Mouse (Mus musculus) lung, postnatal 10 days (tissue): ENCODE results near the gene Slc25a26.
"Not testable (repeated sequence)": the region's sequence is repeated elsewhere in the genome, so short reads cannot be mapped to it uniquely, and the experiment has no call there.

ENCODE experiments used
- DNase-seq: peaks from one replicate; pipeline ENCODE4 v3.0.0; 2021

The Slc25a26 gene

DNA sequence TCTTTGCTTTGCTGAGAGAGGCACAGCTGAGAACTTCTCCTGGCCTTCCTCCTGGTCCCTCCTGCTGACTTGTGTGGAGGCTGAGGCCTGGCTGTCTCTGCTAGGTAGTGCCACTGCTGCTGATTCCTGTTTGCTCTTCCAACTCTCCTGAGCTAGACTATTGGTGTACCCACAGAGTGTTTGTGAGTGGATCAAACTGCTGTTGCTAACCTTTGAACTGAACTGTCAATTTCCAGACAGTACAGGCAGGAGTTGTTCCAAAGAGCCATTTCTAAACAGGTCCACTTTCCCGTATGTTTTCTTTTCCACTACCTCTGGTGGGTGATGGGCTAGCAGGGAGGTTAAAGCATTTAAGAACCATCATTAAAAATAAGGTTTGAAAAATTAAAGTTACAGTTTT is 58.5 kb downstream of the Slc25a26 start:
- not testable (repeated sequence) for DNase-seq

DNA sequence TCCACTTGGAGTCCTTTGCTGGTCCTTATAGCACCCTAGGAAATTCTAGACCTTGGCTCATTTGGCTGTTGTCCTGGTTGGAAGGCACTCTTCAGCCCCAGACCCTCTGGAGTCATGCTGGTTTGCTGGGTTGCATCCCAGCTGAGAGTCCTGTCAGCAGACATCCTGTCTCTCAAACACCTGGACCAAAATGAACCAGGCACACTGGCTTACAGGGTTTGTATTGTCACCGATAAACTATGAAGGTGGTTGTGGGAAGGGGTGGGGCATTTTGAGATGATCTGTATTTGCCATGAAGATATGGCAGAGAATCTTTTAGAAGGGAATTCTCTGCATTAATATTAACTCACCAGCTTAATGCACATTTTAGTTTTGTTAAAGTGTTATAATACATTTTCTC is 60.8 kb downstream of the Slc25a26 start:
- no peak for DNase-seq

DNA sequence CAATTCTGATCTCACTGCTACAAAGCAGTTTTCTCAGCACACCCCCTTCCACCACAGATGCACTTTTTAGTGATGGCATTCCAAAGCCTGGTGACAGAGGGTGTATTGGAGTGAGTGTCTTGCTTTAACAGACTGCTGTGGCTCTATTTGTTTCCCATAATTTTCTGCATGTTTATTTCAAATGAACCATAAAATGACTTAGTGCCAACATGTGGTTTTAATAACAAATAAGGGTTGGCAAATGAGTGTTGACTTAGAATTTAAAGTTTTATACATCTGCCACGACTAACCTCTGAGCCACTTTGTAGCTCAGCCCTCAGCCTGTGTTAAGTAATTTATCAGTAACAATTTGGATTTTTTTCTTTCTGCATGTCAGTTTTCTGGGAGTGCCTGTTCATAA is 61.2 kb downstream of the Slc25a26 start:
- no peak for DNase-seq

DNA sequence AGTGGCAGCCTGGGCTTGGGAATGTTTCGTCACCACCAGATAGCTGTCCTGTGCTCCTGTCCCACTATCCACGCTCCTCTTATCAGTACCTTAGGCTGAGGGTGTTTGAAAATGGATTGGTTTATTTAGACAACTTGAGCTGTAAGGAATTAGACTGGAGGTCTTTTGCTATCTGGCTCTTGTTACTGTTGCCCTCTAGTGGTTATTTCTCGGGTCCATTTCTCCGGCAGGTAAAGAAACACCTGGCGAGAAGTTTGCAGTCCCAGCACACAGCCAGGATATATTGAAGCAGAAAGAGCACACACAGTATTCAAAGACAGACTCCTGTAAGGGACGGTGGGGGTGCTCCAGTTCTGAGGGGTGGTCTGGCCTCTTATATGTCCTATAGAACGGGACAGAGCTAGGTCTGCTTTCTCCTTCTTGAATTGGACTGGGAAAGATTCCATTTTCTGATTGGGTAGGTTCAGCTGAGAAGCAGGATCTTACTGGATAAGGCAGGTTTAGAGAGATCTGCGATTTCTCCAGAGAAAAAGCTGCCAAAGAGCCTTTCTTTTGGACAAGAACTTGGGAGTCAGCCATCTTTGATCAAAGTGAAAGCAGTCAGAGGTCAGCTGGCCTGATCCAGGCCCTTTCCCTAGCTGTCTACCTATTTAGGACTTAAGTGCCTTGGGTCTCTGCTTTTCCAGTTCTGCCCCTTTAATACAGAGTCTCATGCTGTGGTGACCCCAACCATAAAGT is 63.2 kb downstream of the Slc25a26 start:
- no peak for DNase-seq

DNA sequence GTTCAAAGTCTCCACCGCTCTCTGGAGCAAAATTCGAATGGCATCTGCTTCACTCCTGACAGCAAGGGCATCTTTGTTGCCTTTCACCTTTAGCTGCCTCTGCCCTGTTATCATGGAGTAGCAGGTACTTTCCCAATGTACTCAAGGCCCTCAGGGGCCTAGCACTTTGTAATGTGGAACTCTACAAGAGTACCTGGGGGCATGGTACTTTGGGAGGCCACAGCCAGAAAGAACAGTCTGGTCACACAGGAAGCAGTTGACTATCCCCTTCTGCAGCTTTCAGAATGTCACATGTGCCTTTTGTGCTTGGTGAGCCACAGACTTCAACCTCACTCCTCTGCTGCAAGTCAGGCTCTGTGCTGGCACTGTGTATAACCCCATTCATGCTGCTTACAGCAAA is 65.6 kb downstream of the Slc25a26 start:
- DNase-seq: no peak

DNA sequence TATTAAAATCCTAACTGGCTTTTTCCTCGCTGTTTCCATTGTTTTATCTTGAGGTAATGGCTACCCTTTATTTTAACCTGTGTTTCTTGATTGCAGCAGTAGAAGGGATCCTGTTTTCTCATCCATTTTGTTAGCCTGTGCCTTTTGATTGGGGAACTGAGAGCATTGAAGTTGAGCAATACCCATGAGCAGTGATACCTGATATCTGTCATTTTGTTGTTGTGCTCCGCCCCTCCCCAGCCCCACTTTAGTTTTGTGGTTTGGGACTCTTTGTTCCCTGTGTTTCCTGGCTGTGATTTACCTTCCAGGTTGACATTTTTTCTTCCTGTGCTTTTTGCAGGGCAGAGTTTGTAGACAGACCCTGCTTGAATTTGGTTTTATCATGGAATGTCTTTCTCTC is 67.9 kb downstream of the Slc25a26 start:
- no peak for DNase-seq

DNA sequence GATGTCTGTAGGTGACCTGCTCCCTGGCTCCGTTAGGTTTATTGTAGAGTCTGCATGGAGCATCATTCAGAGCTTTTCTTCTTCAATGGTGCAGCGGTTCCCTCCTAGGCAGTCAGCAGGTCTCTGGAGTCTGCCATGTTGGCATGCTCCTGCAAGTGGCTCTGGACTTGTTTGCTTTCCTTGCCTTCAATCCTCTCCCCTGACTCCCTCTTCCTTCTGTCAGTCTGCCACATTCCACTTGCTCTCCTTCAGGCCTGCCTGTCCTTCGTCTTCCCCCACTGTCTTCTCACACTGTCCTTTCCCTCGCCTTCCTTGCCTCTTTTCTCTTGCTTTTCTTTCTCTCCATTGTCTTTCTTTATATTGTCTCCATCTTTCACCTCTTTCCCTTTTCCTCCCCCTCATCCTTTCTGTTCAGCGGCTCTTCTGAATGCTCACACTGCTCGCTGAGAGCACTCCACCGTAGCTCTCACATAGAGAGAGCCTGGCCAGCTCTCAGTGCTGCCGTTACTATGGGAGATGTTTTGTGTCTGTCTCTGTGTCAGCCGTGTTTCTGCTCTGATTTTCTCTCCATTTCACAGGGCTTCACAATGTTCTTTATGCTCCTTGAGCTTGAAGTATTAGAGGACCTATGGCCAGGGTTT is 75.5 kb downstream of the Slc25a26 start:
- DNase-seq: no peak

DNA sequence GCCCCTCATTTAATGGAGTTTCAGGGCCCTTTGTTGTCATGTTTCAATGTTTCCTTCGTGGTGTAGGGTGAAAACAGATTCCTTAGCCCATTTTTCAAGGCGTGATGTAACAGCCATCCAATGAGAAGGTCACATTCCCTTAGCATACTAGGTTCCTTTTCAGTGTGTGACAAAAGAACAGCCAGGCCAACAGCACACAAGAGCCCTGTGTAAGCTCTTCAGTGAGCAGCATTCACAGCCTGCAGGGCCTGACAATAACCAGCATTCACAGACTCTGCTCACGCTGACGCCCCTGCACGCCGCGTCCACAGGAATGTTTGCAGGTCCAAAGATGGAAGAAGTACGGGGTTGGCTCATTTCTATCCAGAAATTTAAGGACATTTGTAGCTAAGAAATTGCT is 77.9 kb downstream of the Slc25a26 start:
- no peak for DNase-seq

DNA sequence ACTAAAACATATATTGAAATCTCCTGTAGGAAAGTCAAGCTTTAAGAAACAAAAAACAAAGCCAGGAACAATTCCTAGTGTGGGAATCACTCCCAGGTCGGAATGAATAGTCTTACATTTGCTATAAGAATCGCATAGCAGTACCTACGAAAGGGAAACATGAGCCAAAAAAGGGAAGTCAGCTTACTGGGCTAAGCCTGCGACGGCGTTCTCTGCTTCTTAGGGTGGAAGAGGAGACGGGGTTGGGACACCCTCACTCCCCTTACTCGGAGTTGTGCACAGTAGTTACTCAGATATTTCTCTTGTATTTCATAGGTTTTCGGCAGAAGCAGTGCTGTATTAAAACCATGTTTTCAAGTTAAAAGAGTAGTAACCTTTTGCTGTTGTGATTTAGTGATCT is 81.9 kb downstream of the Slc25a26 start:
- no peak for DNase-seq

DNA sequence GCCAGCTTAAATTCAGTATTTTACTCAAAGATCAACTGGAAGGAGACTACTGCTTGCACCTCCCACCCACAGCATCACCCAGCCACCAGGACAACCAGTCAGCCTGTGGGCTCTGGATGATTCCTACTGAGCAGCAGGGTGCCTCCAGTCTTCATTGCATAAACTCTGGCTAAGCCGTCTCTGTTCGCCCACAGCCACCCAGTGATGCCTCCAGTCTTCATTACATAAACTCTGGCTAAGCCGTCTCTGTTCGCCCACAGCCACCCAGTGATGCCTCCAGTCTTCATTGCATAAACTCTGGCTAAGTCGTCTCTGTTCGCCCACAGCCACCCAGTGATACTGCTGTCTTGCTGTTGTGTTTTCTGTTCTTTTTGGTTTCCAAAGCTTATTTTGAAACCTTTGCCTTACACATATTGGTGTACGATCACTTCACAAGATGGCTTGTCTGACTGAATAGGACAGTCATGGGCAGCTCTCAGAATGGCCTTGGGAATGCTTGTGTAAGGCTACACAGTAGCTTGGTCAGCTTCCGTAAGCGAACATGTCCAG is 84.1 kb downstream of the Slc25a26 start:
- DNase-seq: no peak

DNA sequence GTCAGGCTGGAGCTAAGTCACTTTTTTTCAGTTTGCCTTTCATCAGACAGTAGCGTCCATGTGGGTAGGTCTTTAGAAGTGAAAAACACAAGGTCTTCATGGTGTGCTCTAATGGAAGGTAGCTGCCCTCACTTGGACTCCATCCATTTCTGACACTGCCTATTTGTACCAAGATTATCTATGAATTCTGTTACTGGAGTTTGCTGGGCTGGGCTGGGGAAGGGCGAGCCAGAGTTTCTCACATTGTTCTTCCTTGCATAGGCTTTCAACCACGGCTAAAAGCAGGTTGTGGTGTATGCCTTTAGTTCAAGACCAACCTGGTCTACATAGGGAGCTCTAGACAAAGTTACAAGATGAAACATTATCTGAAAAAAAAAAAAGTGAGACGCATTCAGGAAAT is 84.8 kb downstream of the Slc25a26 start:
- DNase-seq: no peak

DNA sequence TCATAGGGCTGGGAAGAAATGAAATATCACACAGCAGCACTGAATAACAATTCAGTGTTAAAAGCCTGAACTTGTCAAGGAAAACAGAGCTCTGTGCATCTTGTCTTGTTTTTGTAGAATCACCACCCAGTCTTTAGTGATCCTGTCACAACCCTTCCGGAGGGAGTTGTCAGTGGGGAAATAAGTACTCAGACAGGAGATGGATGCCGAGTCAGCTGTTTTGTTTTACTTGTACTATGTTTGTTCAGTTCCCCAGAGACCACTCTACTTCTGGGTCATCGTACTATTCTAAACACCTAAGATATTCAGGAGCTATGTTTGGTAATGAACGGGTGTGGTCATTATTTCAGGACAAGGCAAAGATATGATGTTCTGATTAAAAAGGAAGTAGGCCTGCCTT is 88.2 kb downstream of the Slc25a26 start:
- no peak for DNase-seq

DNA sequence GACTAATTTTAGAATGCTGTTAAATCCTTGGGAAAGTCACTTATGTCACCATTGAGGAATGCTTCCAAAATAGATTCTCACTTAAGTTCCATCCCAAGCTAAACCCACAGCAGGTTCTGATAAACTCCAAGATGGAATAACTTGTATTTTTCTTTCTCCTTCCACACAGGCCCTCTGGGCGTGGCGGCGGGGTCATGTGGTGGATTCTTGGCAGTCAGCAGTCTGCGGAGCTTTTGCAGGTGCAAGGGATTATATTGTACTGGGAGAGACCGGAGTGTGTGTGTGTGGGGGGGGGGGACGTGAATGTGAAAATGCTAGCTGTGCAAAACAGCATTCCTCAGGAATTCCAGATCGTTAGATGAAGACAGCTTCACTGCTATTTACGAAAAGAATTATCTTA is 92.1 kb downstream of the Slc25a26 start:
- DNase-seq: no peak

DNA sequence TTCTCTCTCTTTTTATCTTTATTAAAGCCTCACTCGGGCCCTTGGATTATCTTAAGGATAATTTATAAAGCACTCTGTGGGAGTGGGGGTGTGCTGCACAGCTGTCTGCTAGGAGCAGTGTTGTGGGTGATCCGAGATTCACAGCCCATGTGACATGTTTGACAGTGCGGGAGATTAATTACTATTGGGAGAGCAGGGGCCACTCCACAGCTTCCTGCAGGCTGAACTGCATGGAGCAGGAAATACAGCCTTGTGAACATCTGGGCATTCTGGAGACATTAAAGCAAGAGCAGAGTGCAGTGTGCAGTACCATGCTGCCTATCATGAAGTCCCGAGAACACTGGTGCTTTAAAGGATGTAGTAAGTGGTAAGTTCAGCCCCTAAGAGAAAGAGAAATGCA is 92.6 kb downstream of the Slc25a26 start:
- no peak for DNase-seq

DNA sequence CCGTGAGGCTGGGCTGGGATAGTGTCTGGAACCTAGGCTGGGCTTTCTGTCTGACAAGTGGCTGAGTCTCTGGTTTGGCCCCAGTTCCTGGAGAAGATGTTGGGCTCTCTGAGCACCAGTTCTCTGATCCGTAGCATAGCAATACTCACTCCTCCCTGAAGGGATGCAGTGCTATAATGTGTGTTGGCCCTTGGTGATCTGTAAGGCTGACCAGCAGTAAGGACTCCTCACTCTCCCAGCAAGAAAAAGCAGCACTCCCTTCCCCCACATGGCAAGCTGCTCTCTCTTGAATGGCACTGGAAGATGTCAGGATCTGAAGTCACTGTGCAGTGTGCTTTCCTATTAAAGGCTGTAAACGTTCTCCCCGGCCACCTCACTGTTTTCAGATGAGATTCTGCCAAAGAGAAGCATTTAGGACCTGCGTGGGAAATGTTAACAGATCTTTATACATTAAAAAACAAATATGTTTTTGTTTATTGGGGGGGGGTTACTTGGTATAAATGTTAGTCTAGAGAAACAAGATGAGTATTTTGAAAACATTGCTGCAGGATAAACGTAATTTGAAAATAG is 94.0 kb downstream of the Slc25a26 start:
- no peak for DNase-seq

DNA sequence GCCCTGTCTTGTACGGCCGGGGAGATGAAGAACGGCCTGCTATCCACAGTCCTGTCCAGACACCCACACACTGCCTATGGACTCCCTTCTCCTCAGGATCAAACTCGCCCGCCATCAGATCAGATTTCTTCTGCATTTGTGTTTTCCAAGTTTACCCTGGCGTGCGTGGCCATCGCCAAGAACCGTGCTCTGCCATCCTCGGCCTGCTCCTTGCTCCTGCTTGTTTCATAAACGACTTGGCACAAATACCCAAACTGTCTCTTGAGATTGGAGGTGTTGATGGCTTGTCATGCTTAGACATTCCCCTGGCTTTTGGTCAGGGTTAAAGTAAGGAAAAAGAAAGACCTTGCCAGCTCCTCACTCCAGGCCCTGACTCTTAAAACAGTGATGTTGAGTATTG is 94.6 kb downstream of the Slc25a26 start:
- DNase-seq: no peak

DNA sequence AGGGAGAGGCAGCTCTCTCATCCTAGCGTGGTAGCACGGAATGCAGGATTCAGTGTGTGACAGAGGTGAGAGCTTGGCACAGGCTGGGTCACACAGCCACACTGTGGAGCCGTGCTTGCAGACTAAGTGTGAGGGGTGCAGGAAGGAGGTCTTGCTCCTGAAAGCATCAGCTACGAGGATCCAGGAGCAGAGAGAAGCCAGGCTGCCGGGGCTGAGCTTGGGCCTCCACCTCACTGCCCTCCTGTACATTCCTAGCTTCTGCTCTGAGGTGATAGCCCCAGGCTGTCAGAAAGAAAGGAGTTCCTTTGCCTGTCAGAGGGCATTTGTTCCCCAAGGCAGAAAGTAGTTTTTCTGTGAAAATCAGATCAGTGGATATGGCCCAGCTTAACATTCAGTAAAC is 95.1 kb downstream of the Slc25a26 start:
- DNase-seq: no peak

DNA sequence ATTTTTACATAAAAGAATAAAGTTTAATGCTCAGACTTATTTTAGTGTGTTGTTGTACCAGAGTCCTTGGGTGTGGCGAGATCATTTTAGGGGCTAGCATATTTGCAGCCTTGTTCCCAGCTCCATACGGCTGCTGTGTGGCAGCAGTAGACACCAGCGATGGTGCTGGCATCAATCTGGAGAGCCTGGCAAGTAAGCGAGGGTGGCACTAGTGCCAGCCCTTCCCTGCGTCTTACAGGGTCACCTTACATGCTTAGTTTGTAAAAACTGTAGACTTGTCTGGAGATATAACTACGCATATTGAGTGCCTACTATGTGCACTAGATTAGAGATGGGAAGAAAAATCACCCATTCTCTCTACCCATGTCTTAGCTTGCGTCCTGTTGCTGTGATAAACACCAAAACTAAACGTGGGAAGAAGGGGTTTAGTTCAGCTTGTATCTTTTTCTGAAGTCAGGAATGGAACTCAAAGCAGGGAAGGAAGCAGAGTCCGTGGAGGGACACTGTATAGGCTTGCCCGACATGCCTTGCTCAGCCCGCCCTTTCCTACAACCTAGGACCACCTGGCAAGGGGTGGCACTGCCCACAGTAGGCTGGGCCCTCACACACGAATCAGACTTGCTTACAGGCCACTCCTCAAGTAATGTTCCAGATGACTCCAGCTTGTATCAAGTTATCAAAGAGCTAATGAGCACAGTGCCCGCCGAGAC is 96.1 kb downstream of the Slc25a26 start:
- DNase-seq: no peak

DNA sequence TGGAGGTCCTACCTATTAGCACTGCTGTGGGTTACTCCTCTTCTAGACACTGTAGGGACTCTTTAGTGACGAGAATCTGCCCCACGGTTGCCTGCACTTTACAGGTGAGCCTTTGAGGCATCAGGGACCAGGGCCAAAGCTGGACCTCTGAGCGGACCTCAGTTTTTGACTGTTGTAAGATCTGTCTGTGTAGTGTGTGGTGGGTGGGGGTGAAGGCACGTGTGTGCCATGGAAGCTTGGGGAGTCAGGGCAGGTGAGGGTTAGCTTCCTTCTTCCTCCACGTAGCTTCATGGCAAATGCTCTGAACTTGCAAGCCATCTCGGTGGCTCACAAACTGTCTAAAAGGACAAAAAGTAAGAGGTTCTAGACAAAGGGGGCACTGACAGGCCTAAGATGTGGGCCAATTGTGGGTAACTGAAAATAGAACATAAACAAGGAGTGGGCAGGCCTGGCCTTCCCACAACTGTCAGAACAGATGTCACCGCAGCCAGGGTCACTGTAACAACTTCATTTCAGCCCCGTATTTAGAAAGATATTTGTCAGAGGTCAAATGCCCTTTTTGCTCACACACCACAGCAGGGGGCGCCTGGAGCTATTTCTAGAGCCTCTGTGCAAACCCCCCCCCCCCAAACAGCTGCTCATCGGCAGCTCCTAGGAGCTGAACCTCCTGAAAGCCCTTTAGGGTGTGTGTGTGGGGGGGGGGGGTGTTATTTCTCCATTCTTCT is 96.8 kb downstream of the Slc25a26 start:
- peak; percentile 43 for DNase-seq

DNA sequence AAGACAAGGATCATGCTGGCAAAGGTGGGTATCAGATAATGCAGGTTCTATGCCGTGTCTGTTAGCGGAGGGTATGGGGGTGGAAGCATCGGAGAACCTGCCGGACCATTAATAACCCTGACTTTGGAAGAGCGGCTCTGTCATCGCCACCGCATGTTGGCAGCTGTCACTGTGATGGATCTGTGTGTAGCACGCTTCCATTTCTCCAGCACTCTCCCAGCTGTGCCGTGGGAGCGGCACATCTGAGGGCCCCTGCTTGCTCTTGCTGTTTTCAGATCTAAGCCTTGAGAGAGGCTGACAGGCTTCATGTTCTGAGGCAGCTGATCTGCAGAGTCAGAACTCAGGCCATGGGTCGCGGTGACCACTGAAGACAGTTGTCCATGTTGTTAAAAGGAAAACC is 98.3 kb downstream of the Slc25a26 start:
- no peak for DNase-seq

DNA sequence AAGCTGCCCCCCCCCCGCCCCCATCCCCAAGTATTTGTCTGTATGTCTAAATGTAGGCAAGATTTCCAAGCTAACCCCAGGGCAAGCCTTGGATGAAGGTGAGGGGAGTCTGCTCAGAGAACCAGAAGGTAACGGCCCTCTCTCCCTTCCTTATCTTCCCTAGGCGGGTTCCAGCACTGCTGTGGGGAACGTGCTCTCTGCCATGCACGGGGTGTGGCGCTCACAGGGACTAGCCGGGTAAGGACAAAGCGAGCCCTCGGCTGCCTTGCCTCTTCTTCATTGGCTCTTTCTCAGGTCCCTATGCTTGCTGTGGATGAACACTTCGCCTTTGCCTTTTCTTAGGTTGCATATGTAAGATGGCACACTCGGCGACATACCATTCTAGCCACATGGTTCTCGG is 98.9 kb downstream of the Slc25a26 start:
- no peak for DNase-seq

DNA sequence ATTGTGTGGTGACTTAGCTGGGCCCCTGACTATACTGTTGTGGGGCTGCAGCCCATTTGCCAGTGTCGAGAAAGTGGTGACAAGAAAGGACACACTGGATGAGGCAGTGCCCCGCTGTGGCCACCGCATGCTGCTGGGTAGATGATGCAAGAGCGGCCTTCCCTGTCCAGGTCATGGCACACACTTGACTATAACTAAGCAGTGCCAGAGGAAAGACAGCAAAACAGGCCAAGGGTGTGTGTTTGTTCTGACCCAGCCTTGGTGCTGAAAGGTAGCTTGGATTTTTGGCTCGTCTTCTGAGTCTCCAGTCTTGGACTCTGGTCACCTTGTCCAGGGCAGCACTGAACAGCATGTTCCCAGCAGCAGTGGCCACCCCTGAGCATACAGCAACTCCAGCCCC is 101.0 kb downstream of the Slc25a26 start:
- peak; percentile 19 for DNase-seq

DNA sequence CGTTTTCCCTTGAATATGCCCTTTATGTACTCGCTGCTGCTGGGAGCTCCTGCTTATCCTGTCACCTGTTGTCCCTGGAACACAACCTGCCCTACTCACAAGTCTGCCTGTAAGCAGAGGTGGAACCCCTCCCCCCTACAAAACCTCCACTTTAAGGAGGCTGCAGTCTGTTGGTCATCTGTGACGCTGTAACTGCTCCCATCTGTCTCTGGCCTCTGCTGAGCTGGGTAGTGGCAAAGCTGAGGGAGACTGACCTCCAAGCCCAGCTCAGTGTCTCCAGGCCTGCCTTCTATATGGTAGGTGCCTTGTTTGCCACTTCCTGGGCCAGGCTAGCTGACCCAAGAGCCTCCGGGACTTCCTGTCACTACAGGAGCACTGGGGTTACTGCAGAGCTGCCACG is 101.7 kb downstream of the Slc25a26 start:
- no peak for DNase-seq
